Mouse (Mus musculus): ENCODE data around the gene Smoc1.

Smoc1 gene

GRCm38 (mm10) chr12:81083146-81083545 lies 56.5 kb downstream of the Smoc1 start:
- DNase-seq = no peak

DNA sequence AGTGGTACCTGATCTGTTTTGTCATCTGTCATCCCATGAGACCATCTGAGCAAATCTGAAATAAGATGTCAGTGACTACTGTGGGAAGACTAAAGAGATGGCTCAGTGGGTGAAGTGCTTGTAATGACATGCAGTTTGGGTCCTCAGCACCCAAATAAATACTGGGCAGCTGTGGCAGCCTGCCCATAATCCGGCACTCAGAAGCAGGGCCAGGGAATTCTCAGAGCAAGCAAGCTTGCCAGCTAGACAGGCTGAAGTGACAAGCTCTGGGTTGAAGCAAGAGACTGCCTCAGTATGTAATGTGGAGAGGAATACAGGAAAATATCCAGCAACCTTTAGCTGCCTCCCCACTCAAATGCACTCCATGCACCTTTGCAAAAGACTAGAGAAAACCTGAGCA lies 58.6 kb downstream of the Smoc1 start:
- no peak for DNase-seq

DNA sequence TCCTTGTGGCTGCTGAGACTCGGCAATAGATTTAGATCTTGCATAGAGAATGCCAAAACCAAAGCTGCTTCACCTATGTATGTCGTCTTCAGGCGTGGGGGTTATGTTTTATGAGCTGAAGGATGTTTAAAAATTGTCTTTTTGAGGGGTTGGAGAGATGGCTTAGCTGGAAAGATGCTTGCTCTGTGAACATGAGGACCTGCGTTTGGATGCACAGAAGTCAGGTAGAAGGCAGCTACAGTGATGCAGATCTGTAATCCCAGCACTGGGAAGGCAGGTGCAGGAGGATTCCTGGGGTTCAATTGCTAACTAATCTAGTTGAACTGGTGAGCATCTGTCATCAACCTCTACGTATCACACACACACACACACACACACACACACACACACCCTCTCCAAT lies 61.5 kb downstream of the Smoc1 start:
- no peak for DNase-seq

DNA sequence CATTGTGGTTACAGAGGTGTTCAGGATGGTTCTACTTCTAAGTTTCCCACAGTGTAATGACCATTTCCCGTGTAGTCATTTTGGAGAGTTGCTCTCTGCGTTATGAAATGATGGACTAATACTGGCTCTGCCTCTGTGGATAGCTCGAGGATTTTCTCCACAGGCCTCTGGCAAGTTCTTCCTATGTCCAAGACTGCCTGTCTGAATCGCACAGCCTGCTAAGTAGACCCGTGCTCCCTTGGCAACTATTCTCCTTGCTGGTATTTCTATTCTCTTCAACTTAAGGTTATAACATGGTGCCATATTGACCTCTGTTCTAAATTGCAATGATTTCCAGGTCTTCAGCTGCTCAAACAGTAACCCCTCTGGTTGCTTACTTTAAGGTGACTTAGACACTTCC lies 65.0 kb downstream of the Smoc1 start:
- no peak for DNase-seq

GRCm38 (mm10) chr12:81092641-81093040 lies 66.0 kb downstream of the Smoc1 start:
- peak; percentile 4 to 5 for DNase-seq

GRCm38 (mm10) chr12:81093211-81093610 lies 66.6 kb downstream of the Smoc1 start:
- no peak for DNase-seq

DNA sequence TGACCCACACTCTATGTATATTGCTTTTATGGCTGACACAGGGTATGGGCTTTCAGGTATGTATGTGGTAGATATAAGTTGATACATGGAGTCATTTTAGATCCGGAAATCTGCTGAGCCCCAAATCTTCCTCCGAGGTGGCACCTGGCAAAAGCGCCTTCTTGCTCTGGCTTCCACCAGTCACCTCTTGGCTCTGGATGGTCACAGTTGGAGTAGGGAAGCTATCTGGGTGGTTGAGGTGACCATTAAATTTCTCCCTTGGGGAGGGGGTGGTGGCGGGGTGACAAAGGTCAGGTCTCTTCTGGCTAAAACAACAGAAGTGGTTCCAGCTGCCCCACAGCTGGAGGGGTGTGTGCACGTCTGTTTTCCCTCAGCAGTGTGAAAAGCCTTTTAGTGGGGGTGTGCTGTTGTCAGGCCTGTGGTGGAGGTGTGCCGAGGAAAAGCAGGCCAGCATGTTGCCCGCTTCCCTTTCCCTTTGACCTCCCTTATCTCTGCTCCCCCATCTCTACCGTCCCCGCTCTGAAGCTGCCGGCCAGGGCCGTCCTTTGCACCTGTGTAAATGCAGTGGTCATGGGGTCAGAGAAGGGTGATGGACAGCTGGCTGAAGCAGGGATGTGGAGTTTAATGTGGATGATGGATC lies 68.3 kb downstream of the Smoc1 start:
- no peak for DNase-seq

DNA sequence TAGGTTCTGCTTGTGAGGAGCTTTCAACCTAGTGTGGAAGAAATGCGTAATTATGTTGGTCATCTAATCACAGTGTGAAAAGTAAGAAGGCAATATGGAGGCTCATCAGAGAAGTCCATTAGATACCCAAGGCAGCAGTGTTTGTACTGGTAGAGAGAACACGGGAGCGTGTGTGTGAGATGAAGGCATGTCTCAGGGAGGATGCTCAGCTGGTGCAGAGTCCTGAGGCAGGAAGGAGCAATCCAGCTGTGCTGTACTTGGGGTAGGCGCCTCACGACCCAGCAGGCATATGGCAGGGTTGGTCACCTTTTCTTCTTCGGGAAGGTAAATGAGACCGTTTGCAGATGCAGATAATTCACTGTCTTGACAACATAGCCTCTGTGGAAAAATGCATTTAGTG lies 70.7 kb downstream of the Smoc1 start:
- DNase-seq = no peak

DNA sequence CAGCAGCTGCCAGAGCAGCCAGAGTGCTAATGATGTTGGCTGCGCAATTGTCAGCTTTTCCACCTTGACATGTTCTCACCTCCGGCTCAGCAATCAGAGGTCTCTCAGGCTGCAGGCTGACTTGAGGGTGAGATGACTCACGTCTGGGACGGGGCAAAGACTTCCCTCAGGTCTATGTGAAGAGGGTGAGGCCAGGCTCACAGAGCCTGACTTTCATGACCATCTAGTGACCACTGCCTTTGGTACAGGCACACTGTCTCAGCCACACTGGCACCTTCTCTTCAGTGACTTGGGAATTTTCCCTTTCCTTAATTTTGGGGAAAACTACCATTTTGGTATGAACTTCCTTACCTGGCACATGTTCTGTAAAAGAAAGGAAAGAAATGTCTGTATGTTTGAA lies 71.1 kb downstream of the Smoc1 start:
- DNase-seq = no peak

DNA sequence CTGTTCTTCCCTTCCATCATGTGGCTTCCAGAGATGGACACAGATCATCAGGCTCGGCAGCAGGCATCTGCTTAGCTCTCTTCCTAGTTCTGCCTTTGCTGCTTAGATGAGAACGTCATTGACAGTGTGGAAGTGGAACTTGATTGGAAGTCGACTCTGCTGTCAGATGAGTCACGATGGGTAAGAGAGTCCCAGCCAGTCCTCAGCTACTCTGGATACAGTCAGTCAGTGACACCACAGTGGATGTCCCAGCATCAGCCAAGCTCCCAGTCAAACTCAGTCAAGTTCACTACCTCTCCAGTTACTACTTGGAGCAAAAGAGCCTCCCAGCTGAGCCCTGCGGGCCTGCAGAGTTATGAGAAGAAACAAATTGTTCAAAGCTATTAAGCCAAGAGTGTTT lies 72.6 kb downstream of the Smoc1 start:
- DNase-seq = no peak

- DNase-seq = no peak
These were observed 75.1 kb downstream of the Smoc1 start for GRCm38 (mm10) chr12:81101691-81102090.

- no peak for DNase-seq
These were observed 77.9 kb downstream of the Smoc1 start for GRCm38 (mm10) chr12:81104546-81104945.

DNA sequence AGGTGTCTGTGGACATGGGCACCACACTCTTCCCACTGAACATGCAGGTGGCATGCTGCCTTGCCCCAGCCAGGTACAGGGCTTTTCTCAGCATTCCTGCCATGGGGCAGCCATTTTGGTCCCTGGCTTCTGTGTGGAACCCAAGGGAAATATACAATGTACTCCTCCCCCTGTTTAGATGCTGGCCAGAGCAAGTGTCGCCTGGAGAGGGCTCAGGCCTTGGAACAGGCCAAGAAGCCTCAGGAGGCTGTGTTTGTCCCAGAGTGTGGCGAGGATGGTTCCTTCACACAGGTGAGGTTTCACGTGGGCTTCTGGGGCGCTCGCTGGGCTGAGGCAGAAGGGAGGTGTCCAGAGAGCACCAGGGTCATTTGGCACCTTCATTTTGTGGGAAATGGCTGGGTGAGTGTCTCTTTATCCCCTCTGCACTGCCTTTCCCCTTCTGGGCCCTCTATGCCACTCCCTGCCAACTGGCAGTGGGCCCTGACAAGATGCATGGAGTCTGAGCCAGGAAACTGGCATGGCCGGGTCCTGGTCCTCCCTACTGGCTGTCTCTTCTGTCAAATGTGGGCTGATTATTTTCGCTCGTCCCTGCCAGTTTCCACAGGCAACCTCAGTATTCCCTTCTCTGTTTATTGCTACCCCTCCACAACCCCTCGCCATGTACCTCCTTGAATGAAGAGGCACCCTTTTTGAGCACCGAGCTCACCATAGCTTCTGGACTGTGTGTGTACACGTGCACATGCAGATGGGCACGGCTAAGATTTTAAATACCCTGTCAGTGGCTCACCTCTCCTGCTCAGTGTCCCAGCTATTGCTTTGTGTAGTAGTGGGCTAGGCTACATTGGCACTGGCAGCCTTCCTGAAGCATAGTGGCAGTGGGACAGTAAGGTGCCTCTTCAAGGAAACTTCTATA lies 79.4 kb downstream of the Smoc1 start:
- DNase-seq = no peak

DNA sequence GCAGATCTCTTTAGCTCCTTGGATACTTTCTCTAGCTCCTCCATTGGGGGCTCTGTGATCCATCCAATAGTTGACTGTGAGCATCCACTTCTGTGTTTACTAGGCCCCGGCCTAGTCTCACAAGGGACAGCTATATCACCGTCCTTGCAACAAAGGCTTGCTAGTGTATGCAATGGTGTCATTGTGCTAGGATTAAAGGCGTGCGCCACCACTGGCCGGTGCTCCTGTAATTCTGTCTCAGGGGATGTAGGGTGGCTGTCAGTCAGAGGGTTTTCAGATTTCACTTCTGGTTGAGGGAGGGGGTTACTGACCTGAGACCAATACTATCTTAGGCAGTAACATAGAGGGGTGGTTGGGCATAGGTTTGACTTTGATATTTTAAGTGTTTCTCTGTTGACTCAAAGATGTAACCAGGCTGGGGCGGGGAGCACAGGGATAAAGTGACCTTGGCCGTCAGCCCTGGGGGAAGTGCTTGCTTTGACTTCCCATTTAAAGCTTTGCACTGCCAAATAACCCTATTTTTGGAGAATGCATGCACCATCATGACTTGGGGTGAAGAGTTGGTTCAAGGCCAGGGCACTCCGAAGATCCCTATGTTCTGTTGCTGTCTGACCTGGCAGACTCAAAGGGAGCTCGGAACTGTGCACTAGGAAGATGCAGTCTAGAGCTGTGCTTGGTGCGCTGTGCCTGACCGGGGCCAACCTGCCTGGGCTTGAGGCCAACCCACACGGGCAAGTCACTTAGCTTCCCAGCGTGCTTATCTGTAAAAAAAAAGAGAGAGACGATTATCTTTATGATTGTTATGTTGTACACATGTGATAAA lies 80.9 kb downstream of the Smoc1 start:
- no peak for DNase-seq

- peak in 1 of 2 experiments; percentile 2 for DNase-seq
These were observed 82.0 kb downstream of the Smoc1 start for GRCm38 (mm10) chr12:81108600-81109011.

GRCm38 (mm10) chr12:81110006-81110405 lies 83.4 kb downstream of the Smoc1 start:
- DNase-seq = no peak

DNA sequence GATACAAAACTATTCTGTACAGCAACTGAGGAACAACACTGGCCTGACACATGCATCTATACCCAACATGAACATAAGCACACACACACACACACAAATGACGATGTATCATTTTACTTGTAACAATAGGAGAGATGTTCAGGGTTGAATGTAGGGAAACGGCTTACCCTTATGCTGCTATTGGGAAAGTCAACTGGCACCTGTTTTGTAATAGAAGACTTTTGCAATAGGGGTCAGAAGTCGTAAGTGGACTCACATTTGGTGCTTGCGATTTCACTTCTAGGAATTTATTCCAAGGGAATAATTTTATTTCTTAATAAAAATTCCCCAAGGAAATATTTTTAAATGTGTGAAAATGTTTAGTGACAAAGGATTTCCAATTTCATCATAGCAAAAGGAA lies 85.7 kb downstream of the Smoc1 start:
- DNase-seq = no peak

- DNase-seq = no peak
These were observed 93.7 kb downstream of the Smoc1 start for GRCm38 (mm10) chr12:81120301-81120700.

DNA sequence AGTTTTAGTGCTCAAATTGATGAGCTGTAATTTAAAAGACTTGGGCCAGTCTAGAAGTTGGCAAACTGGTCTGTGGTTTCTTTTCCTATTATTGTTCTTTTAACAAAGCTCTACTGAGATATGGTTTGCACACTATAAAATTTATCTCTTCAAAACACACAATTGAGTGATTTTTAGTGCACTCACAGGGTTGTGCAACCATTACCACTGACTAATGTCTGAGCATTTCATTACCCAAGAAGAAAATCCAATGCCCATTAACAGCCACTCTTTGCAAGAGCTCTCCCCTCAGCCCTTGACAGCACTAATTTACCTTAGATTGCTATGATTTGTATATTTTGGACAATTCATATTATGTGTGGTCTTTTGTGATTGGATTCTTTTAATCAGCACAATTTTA lies 97.2 kb downstream of the Smoc1 start:
- DNase-seq = no peak

- DNase-seq = no peak
These were observed 100.2 kb downstream of the Smoc1 start for GRCm38 (mm10) chr12:81126842-81127241.

- no peak for DNase-seq
These were observed 102.1 kb downstream of the Smoc1 start for GRCm38 (mm10) chr12:81128693-81129092.

DNA sequence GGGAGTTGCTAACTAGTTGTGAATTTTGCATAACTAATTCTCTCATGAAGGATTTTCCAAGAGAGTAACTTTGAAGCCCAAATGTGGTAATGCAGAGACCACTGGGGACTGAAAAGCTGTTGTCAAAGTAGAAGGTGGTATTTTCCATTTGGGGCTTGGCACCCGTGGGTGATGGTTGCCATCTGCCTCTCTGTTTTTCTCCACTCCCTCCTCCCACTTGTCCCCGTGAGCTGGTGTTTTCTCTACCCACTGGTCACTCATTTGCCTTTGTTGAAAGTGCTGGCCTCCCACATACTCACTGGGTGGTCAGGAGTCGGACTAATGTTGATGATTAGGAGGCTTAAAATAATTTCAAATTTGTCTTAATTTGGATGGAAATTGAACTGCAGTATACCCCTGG lies 104.1 kb downstream of the Smoc1 start:
- DNase-seq = no peak

DNA sequence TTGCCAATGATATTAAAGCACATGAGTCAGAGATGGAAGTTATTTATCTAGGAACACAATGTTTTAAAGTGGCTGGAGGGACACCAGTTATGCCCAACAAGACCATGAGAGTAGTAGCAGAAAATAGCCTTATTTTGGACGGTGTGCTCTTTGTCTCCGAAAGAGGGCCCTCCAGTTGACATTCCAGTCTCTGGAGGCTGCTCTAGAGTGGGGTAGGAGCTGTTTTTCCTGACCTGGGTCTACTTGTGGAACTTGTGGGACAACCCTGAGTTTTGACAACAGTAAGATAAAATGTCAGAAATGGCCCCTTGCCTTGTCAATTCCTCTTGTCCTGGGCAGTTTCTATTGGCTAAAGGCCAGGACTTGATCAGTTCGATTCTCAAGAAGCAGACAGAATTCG lies 104.5 kb downstream of the Smoc1 start:
- no peak for DNase-seq
